Mouse (Mus musculus) liver, embryonic 13.5 days (tissue): Measurements from ENCODE around the gene Zfp622. TPM values are rescaled to one million over a fixed set of nuclear protein-coding genes. Genes with fewer than 3 reads are reported as not detected.
"Not testable (repeated sequence)": the region's sequence is repeated elsewhere in the genome, so short reads cannot be mapped to it uniquely, and the experiment has no call there.

Experiments
- ATAC-seq: fragments of 200-750 bp; cut with Nextera tagmentation; 2 replicates; pipeline ENCODE4 v1.8.0; 2017; ENCODE audit warnings: low read depth, mild to moderate bottlenecking, moderate number of reproducible peaks, moderate library complexity
- DNase-seq: peaks from one replicate; pipeline ENCODE4 v3.0.0; 2022
- H3K27ac ChIP-seq: fragments of 300-500 bp; sonication (generic); 2 replicates; pipeline ENCODE4 v1.5.1; 2015; ENCODE audit warnings: moderate library complexity, mild to moderate bottlenecking, inconsistent platforms
- H3K27me3 ChIP-seq: fragments of 300-500 bp; sonication (generic); 2 replicates; pipeline ENCODE4 v1.6.1; 2015; ENCODE audit warnings: mild to moderate bottlenecking, inconsistent platforms
- H3K36me3 ChIP-seq: fragments of 300-500 bp; sonication (generic); 2 replicates; pipeline ENCODE4 v1.6.1; 2015; ENCODE audit warnings: mild to moderate bottlenecking, inconsistent platforms
- H3K4me1 ChIP-seq: fragments of 300-500 bp; sonication (generic); replicated peaks from 2 replicates; pipeline ENCODE4 v1.6.1; 2015; ENCODE audit warnings: inconsistent platforms
- H3K4me2 ChIP-seq: fragments of 300-500 bp; sonication (generic); 2 replicates; pipeline ENCODE4 v1.6.1; 2015; ENCODE audit warnings: inconsistent platforms, mild to moderate bottlenecking, moderate library complexity
- H3K4me3 ChIP-seq: fragments of 300-500 bp; sonication (generic); replicated peaks from 2 replicates; pipeline ENCODE4 v1.5.1; 2015; ENCODE audit warnings: mild to moderate bottlenecking, inconsistent platforms
- H3K9ac ChIP-seq: fragments of 300-500 bp; sonication (generic); 2 replicates; pipeline ENCODE4 v1.6.1; 2015; ENCODE audit warnings: mild to moderate bottlenecking, inconsistent platforms
- H3K9me3 ChIP-seq: fragments of 300-500 bp; sonication (generic); replicated peaks from 2 replicates; pipeline ENCODE4 v1.6.1; 2016; ENCODE audit warnings: inconsistent platforms
- WGBS: fragments of 180-500 bp; shearing (Covaris S2); methylation state at CpG from one replicate; pipeline ENCODE4 v1.1.7; 2015; ENCODE audit not compliant: insufficient replicate concordance; 5-methylcytosine and 5-hydroxymethylcytosine counted together
- polyA plus RNA-seq: library from polyadenylated mRNA; unstranded; fragments of >200 nt; fragmentation: Nextera tagmentation; extraction: Ambion mirVana; gene quantifications from 2 replicates; pipeline ENCODE4 v1.2.1, GENCODE M21; 2015

Gene Zfp622
- polyA plus RNA-seq, 1 experiment from 2014 or later: 15.3 TPM

- Histone ChIP-seq H3K4me1 (no peaks in the 10 kb centered on the region), H3K9ac (no peak overlapping the region), H3K27me3 (no peaks in the 10 kb centered on the region), H3K4me3 (no peak overlapping the region), H3K9me3 (no peaks in the 10 kb centered on the region), H3K4me2 (no peak overlapping the region), H3K36me3 (no peaks in the 10 kb centered on the region), H3K27ac (no peak overlapping the region)
- DNase-seq (no peak), ATAC-seq (no peak)
- 58% methylated on average over 5 of the region's 5 CpGs for WGBS
Observed at GRCm38 (mm10) chr15:25972758-25973157, 11.4 kb upstream of the Zfp622 start.

- ATAC-seq: no peak
- WGBS: 74% methylated on average over 4 of the region's 4 CpGs
Observed at GRCm38 (mm10) chr15:25974352-25974751, 9.8 kb upstream of the Zfp622 start.

GRCm38 (mm10) chr15:25975810-25976209 is 8.4 kb upstream of the Zfp622 start:
- DNase-seq (no peak), ATAC-seq (no peak)
- Histone ChIP-seq H3K27me3 (no peaks in the 10 kb centered on the region), H3K9ac (no peak overlapping the region), H3K4me3 (no peak overlapping the region), H3K27ac (no peak overlapping the region), H3K4me1 (no peaks in the 10 kb centered on the region), H3K4me2 (no peak overlapping the region), H3K36me3 (no peaks in the 10 kb centered on the region), H3K9me3 (no peaks in the 10 kb centered on the region)
- 80% methylated on average over 6 of the region's 6 CpGs for WGBS

More at GRCm38 (mm10) chr15:25974352-25974751, 9.8 kb upstream of the Zfp622 start:
- Histone ChIP-seq H3K9me3 (no peaks in the 10 kb centered on the region), H3K27me3 (no peaks in the 10 kb centered on the region), H3K36me3 (no peaks in the 10 kb centered on the region), H3K4me3 (no peak overlapping the region), H3K9ac (no peak overlapping the region), H3K4me1 (no peaks in the 10 kb centered on the region), H3K4me2 (no peak overlapping the region), H3K27ac (no peak overlapping the region)
- no peak for DNase-seq

- 18% methylated on average over 6 of the region's 6 CpGs for WGBS
- peaks cover 18% of the 10 kb centered on the region for H3K36me3 ChIP-seq
- peak overlapping the region; percentile 66 for H3K9ac ChIP-seq
- H3K9me3 ChIP-seq, H3K27me3 ChIP-seq, DNase-seq, ATAC-seq: not testable (repeated sequence)
- H3K4me2 ChIP-seq: peak overlapping the region; percentile 92
- H3K27ac ChIP-seq: peak overlapping the region; percentile 57
- H3K4me3 ChIP-seq: peak overlapping the region; percentile 99
- peaks cover 28% of the 10 kb centered on the region for H3K4me1 ChIP-seq
Observed at GRCm38 (mm10) chr15:25983614-25984013, 552 bp upstream of the Zfp622 start.

- H3K27me3 ChIP-seq: no peaks in the 10 kb centered on the region
- DNase-seq: no peak
- no peaks in the 10 kb centered on the region for H3K9me3 ChIP-seq
- H3K27ac ChIP-seq: peak overlapping the region; percentile 94
- peak overlapping the region; percentile 99 for H3K4me3 ChIP-seq
- peaks cover 31% of the 10 kb centered on the region for H3K4me1 ChIP-seq
- peak overlapping the region; percentile 95 for H3K9ac ChIP-seq
- peak; percentile 4; the same call in 1 of the 2 replicates for ATAC-seq
- H3K4me2 ChIP-seq: peak overlapping the region; percentile 92
- under 1% methylated on average over 71 of the region's 71 CpGs for WGBS
- H3K36me3 ChIP-seq: peaks cover 29% of the 10 kb centered on the region
Observed at GRCm38 (mm10) chr15:25984734-25985492, 747 bp downstream of the Zfp622 start.

- no peak overlapping the region for H3K4me3 ChIP-seq
- H3K9me3 ChIP-seq: no peaks in the 10 kb centered on the region
- H3K27me3 ChIP-seq: no peaks in the 10 kb centered on the region
- no peak overlapping the region for H3K4me2 ChIP-seq
- no peak overlapping the region for H3K27ac ChIP-seq
- peaks cover 77% of the 10 kb centered on the region for H3K36me3 ChIP-seq
- 55% methylated on average over 8 of the region's 8 CpGs for WGBS
- 0 out of 2 replicates have a peak, but pooled peaks cover 6% of the 10 kb centered on the region for H3K4me1 ChIP-seq
- ATAC-seq (no peak), DNase-seq (peak; percentile 30)
- H3K9ac ChIP-seq: no peak overlapping the region
Observed at GRCm38 (mm10) chr15:25992992-25993727, 9.0 kb downstream of the Zfp622 start.

GRCm38 (mm10) chr15:25995521-25995920 is 11.4 kb downstream of the Zfp622 start:
- H3K36me3 ChIP-seq: peaks cover 62% of the 10 kb centered on the region
- H3K4me3 ChIP-seq: no peak overlapping the region
- 66% methylated on average over 2 of the region's 2 CpGs for WGBS
- ATAC-seq (no peak), DNase-seq (no peak)
- no peaks in the 10 kb centered on the region for H3K9me3 ChIP-seq
- no peak overlapping the region for H3K27ac ChIP-seq
- H3K4me2 ChIP-seq: no peak overlapping the region
- no peaks in the 10 kb centered on the region for H3K27me3 ChIP-seq
- no peak overlapping the region for H3K9ac ChIP-seq
- no peaks in the 10 kb centered on the region for H3K4me1 ChIP-seq

- ATAC-seq, DNase-seq, H3K9ac ChIP-seq, H3K27me3 ChIP-seq, H3K27ac ChIP-seq, H3K9me3 ChIP-seq, H3K4me2 ChIP-seq, H3K4me1 ChIP-seq, H3K4me3 ChIP-seq: not testable (repeated sequence)
- H3K36me3 ChIP-seq: peaks cover 31% of the 10 kb centered on the region
- 65% methylated on average over 5 of the region's 5 CpGs for WGBS
Observed at GRCm38 (mm10) chr15:25999545-25999944, 15.4 kb downstream of the Zfp622 start.

GRCm38 (mm10) chr15:26008621-26009020 is 24.5 kb downstream of the Zfp622 start:
- no peak for ATAC-seq
- H3K27ac ChIP-seq: no peak overlapping the region
- 63% methylated on average over 3 of the region's 3 CpGs for WGBS

GRCm38 (mm10) chr15:26012891-26013290 is 28.7 kb downstream of the Zfp622 start:
- ATAC-seq (no peak), DNase-seq (no peak)
- H3K4me3 ChIP-seq: no peak overlapping the region
- H3K27me3 ChIP-seq: no peaks in the 10 kb centered on the region
- no peak overlapping the region for H3K27ac ChIP-seq
- 61% methylated on average over 4 of the region's 4 CpGs for whole genome bisulfite sequencing
- H3K36me3 ChIP-seq: no peaks in the 10 kb centered on the region
- H3K9ac ChIP-seq: no peak overlapping the region
- no peaks in the 10 kb centered on the region for H3K4me1 ChIP-seq
- no peaks in the 10 kb centered on the region for H3K9me3 ChIP-seq
- H3K4me2 ChIP-seq: no peak overlapping the region

More at GRCm38 (mm10) chr15:26008621-26009020, 24.5 kb downstream of the Zfp622 start:
- DNase-seq: no peak
- Histone ChIP-seq H3K4me3 (no peak overlapping the region), H3K9me3 (no peaks in the 10 kb centered on the region), H3K4me2 (no peak overlapping the region), H3K27me3 (no peaks in the 10 kb centered on the region), H3K36me3 (no peaks in the 10 kb centered on the region), H3K9ac (no peak overlapping the region), H3K4me1 (no peaks in the 10 kb centered on the region)

- WGBS: 42% methylated on average over 14 of the region's 14 CpGs
- Histone ChIP-seq H3K4me2 (no peak overlapping the region), H3K27ac (no peak overlapping the region), H3K9ac (no peak overlapping the region), H3K4me3 (no peak overlapping the region), H3K9me3 (no peaks in the 10 kb centered on the region), H3K27me3 (no peaks in the 10 kb centered on the region), H3K36me3 (no peaks in the 10 kb centered on the region), H3K4me1 (no peaks in the 10 kb centered on the region)
- DNase-seq (no peak), ATAC-seq (no peak)
Observed at GRCm38 (mm10) chr15:26015979-26016665, 32.0 kb downstream of the Zfp622 start.
